Mouse (Mus musculus): ENCODE measurements at regions not wholly inside any gene's neighbourhood (a gene's known extent, or its start where the extent isn't known, plus 50 kb on each side); places are given as distances from the start of the nearest gene placed in this dataset.

DNA sequence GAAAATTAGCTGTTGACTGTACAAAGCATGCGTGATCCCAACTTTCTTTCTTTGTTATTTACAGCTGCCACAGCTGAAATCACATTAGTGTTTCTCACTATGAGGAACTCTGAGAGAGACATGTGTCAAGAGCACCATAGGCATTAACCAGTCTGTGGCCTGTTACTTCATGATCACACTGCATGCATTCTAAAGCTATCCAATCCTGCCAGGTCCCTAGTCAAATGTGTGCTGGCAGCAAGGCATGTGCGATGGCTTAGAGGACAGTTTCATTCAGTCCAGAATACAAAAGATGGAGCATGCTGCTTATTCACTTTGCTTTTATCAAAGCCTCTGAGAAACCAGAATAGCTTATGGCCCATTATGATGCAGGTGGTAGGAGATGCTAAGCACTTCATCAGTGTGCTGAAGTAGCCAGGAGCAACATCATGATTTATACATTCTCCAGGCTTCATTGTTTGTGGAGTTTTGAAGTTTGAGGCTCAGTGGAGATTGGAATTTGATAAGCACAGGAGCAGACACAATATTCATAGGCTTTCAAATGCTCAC, 882.9 kb upstream of the Lrrn3 start:
- no peaks in the 10 kb centered on the region for H3K9me3 ChIP-seq (replicated peaks)
- no peaks in the 10 kb centered on the region for H3K36me3 ChIP-seq
- H3K27me3 ChIP-seq (replicated peaks): no peaks in the 10 kb centered on the region
- no peak for ATAC-seq (ENCODE audit: low FRiP score)
- no peak overlapping the region for H3K27ac ChIP-seq (replicated peaks)
- H3K4me1 ChIP-seq: no peaks in the 10 kb centered on the region
- no peak overlapping the region for H3K4me3 ChIP-seq (replicated peaks)
- H3K9ac ChIP-seq (replicated peaks): no peak overlapping the region
- 76% methylated on average over 2 of the region's 2 CpGs for WGBS
- no peak overlapping the region for H3K4me2 ChIP-seq

DNA sequence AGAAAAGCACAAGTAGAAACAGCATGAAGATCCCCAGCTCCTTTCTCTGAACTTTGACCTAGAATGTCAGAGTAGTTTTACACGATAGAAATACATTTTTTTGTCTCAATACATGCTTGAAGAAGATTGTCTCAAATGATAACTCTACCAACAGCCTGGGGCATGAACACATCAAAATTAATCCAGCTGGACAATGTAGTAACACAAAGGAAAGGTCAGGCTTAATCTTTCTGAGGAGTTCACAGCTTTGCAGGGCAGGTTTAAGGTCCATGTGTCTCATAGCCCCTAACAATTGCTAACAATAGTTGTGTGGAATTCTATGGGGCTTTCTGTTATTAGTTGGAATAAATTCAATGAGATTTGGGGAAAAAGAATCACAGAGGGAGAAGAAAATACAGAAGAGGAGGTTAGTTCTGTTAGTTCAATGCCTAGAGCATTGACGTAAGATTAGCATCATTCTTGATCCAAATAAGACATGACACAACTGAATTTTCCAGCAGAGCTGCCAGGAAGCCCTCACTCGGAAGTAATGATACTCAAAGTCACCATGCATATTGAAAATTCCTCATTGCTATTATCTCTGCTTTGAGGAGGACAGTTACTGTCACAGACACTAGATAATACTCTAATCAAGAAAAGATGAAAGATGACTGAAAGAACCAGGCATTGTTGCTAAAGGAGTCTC, 852.9 kb upstream of the Lrrn3 start:
- no peak overlapping the region for H3K4me3 ChIP-seq (replicated peaks)
- WGBS: 87% methylated on average over 3 of the region's 3 CpGs
- no peaks in the 10 kb centered on the region for H3K9me3 ChIP-seq (replicated peaks)
- no peak overlapping the region for H3K4me2 ChIP-seq
- ATAC-seq (ENCODE audit: low FRiP score): no peak
- H3K27me3 ChIP-seq (replicated peaks): no peaks in the 10 kb centered on the region
- no peak overlapping the region for H3K9ac ChIP-seq (replicated peaks)
- no peaks in the 10 kb centered on the region for H3K4me1 ChIP-seq
- no peaks in the 10 kb centered on the region for H3K36me3 ChIP-seq
- H3K27ac ChIP-seq (replicated peaks): no peak overlapping the region

DNA sequence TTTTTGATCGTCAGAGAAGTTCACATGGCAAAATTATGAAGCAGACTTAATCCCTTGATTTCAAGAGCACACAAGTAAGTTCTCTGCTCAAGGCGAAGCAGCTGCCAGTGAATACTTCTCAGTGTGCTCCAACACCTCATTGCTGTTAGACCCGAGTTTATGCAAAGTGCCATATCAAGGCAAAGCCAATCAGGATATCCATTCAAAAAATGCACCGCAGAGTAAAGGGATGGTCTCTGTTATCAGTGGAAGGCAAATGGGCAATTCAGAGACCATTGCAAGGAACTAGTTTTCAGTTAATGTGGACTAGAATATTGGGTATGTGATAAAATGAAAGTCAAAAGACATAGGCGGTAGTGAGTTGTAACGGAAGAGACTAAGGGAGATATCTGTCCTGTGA, 820.2 kb upstream of the Lrrn3 start:
- Histone ChIP-seq H3K9ac (replicated peaks) (no peak overlapping the region), H3K27ac (replicated peaks) (no peak overlapping the region), H3K36me3 (no peaks in the 10 kb centered on the region), H3K27me3 (replicated peaks) (no peaks in the 10 kb centered on the region), H3K4me2 (no peak overlapping the region), H3K4me1 (no peaks in the 10 kb centered on the region), H3K4me3 (replicated peaks) (no peak overlapping the region), H3K9me3 (replicated peaks) (no peaks in the 10 kb centered on the region)
- 84% methylated on average over 6 of the region's 6 CpGs for WGBS
- ATAC-seq (ENCODE audit: low FRiP score): no peak

DNA sequence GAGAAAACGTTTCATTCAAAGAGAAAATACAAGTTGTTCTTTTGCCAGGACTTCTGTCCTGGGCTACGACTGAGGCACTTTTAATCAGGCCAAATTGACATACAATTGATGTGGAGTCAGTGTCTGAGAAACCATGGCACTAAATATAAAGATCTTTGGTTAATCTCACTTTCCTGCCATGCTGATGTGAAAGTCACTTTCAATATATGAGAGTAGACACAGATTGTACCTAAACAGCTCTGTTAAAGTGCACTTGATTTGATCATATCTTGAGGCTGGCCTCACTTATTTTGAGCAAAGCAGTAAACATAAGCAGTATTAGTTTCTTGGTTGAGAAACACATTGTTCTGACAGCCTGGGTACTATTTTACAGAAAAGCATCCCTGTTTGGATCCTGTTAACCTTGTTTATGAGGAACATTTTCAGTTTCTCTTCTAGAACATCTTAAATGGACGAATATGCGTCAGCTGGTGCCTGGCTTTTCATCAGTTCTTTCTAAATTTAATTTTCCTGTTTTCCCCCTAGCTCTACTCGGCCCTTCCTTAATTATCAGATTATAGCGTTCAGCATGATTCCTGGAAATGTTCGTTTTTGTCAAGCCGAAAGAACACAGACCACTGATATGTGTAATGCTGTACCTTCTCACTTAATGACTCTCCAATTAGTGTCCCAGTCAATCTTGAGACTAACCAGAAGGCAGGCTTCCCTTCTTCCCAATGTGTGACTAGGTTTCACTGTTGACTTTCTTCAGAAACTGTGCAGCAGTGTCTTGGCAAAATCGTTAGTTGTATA, 791.2 kb upstream of the Lrrn3 start:
- Histone ChIP-seq H3K36me3 (no peaks in the 10 kb centered on the region), H3K9ac (replicated peaks) (no peak overlapping the region), H3K4me1 (no peaks in the 10 kb centered on the region), H3K9me3 (replicated peaks) (no peaks in the 10 kb centered on the region), H3K27me3 (replicated peaks) (no peaks in the 10 kb centered on the region), H3K4me2 (no peak overlapping the region), H3K27ac (replicated peaks) (no peak overlapping the region), H3K4me3 (replicated peaks) (no peak overlapping the region)
- 83% methylated on average over 9 of the region's 9 CpGs for WGBS
- ATAC-seq (ENCODE audit: low FRiP score): no peak

DNA sequence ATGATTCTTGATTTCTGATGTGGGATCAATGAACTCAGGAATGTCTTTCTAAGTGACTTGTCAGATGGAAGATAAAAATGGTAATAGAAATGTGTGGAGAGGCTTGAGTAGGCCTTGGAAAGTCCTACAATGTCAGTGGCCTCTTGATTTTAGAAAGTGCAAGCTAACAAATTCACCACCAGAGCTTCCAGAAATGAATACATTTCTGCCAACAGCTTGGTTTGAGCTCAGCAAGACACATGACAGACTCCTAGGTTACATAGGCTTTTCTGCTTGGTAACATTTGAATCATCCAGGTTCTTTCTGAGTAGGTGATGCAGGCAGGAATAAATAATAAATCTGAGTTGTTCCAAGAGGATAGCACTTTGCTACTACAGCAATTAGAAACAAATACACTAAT, 764.2 kb upstream of the Lrrn3 start:
- H3K9ac ChIP-seq (replicated peaks): no peak overlapping the region
- no peaks in the 10 kb centered on the region for H3K4me1 ChIP-seq
- no peak overlapping the region for H3K4me3 ChIP-seq (replicated peaks)
- no peak for ATAC-seq (ENCODE audit: low FRiP score)
- H3K36me3 ChIP-seq: no peaks in the 10 kb centered on the region
- H3K27me3 ChIP-seq (replicated peaks): no peaks in the 10 kb centered on the region
- H3K9me3 ChIP-seq (replicated peaks): no peaks in the 10 kb centered on the region
- H3K27ac ChIP-seq (replicated peaks): no peak overlapping the region
- H3K4me2 ChIP-seq: no peak overlapping the region

DNA sequence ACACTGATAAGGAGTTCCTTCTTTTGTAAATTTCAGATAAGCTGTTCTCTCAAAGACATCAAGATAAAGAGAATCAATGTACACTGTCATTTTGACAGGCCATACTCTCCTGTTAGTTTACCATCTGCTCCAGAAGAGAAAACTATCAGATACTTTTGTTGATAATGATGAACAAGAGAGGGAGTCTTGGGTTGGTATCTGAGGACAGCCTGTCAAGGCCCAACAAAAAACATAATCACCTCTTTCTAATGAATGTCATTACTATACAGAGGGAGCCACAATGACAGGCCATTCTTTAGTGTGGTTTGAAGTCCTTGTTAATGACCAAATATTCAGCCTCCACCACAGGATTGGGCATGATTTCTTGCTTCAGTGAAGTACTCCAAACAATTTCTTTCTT, 743.0 kb upstream of the Lrrn3 start:
- no peak overlapping the region for H3K4me3 ChIP-seq (replicated peaks)
- H3K9ac ChIP-seq (replicated peaks): no peak overlapping the region
- H3K9me3 ChIP-seq (replicated peaks): no peaks in the 10 kb centered on the region
- no peaks in the 10 kb centered on the region for H3K27me3 ChIP-seq (replicated peaks)
- ATAC-seq (ENCODE audit: low FRiP score): no peak
- no peak overlapping the region for H3K4me2 ChIP-seq
- H3K27ac ChIP-seq (replicated peaks): no peak overlapping the region
- H3K4me1 ChIP-seq: no peaks in the 10 kb centered on the region
- no peaks in the 10 kb centered on the region for H3K36me3 ChIP-seq

DNA sequence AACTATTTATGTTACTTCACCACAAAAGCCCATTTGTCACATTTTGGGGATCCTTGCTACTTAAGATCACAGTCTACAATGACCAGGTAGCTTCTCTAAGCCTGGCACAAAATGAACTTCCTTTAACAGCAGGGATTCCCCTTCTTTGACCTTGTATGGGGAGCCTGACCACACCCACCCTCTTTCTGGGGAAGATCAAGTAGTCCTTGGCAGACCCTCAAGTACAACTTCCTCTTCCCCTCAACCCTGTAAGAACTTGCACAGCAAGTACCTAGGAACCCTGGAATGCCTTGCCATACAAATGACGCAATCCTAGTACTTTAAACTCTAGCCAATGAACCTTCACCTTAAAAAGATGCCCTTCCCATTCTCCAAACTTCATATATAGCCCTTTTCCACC, 695.4 kb upstream of the Lrrn3 start:
- Histone ChIP-seq H3K4me3 (replicated peaks) (no peak overlapping the region), H3K27me3 (replicated peaks) (no peaks in the 10 kb centered on the region), H3K9ac (replicated peaks) (no peak overlapping the region), H3K4me2 (no peak overlapping the region), H3K27ac (replicated peaks) (no peak overlapping the region), H3K9me3 (replicated peaks) (no peaks in the 10 kb centered on the region), H3K4me1 (no peaks in the 10 kb centered on the region), H3K36me3 (no peaks in the 10 kb centered on the region)
- no peak for ATAC-seq (ENCODE audit: low FRiP score)
- WGBS: 93% methylated on average over 1 of the region's 1 CpGs

DNA sequence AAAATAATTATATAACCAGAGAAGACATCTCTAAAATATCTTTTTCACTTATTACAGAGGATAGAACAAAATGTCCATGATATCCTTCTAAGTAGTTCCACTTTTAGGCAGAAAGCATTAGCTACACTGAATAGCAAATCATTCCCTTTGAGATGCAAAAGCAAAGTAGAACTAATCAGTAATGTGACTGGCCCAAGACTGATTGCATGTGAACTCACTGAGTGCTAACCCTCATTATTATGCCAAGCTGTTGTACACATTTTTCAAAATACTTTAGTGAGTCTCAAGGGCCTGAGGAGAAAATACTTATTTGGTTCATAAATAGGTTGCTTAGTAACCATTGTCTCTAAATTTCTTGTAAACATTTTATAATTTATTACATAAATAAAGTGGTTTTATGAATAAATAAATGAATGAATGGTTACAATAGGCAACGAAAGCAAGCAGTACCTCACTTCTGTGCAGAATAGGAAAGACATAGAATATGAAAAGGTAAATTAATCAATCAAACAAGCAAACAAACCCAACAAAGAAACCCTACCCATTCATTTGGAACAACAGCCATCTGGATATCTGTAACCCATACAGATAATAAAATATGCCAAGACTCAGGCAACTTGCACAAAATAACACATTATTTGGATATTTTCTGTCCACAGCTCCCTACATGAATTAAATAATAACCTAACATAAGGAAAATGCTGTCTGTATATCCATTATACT, 693.9 kb upstream of the Lrrn3 start:
- H3K4me2 ChIP-seq: no peak overlapping the region
- H3K4me1 ChIP-seq: no peaks in the 10 kb centered on the region
- WGBS: 28% methylated on average over 1 of the region's 1 CpGs
- no peaks in the 10 kb centered on the region for H3K36me3 ChIP-seq
- no peak overlapping the region for H3K27ac ChIP-seq (replicated peaks)
- H3K4me3 ChIP-seq (replicated peaks): no peak overlapping the region
- H3K9ac ChIP-seq (replicated peaks): no peak overlapping the region
- H3K27me3 ChIP-seq (replicated peaks): no peaks in the 10 kb centered on the region
- H3K9me3 ChIP-seq (replicated peaks): no peaks in the 10 kb centered on the region
- ATAC-seq (ENCODE audit: low FRiP score): no peak

DNA sequence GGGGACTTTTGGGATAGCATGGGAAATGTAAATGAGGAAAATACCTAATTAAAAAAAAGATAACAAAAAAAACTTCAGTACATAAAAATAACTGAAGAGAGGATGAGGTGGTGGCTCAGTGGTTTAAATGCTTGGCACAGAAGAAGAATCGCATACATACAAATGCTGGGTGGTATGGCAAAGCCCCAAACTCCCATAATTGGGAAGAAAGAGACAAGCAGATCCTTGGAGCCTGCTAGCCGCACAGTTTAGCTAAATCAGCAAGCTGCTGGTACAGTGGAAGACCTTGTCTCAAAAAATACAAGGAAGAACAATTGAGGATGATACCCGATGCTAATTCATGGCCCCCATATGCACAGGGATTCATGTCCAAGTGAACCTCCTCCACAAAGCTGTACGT, 661.7 kb upstream of the Lrrn3 start:
- H3K4me3 ChIP-seq (replicated peaks): no peak overlapping the region
- no peaks in the 10 kb centered on the region for H3K27me3 ChIP-seq (replicated peaks)
- no peaks in the 10 kb centered on the region for H3K36me3 ChIP-seq
- ATAC-seq (ENCODE audit: low FRiP score): no peak
- H3K9ac ChIP-seq (replicated peaks): no peak overlapping the region
- H3K27ac ChIP-seq (replicated peaks): no peak overlapping the region
- H3K4me1 ChIP-seq: no peaks in the 10 kb centered on the region
- no peak overlapping the region for H3K4me2 ChIP-seq
- H3K9me3 ChIP-seq (replicated peaks): no peaks in the 10 kb centered on the region
- 89% methylated on average over 4 of the region's 4 CpGs for WGBS

DNA sequence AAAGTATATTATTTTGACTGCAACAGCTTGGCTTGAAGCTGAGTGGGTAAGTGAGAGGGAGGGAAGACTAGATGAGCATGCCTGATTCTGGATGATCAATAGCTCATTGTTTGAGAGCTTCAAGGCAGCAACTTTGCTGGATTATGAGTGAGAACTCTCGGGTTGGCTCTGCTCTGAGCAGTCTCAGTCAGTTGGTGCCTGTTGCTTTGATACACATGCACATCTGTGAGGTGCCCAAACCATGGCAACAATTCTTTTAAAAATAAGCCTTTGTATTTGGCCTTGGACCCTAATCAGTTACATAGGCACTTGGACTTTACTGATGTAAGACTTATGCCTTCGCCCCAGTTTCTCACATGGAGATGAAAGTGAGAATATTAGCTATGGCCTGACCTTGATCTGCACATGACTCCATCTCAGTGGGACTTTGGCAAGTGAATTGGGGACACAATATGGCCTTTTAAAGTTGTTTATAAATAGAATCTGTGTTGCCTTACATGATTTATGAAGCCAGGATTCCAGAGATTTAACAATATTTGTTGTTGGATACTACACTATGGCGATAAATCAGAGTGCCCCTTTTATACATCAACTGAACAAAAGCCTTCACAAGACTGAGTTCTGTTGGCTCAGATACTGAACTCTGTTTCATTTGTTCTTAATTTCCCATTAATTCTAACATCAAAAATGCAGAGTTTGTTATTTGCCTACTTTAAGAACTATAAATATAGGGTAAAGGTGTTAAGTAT, 652.6 kb upstream of the Lrrn3 start:
- no peak overlapping the region for H3K27ac ChIP-seq (replicated peaks)
- no peak overlapping the region for H3K4me2 ChIP-seq
- ATAC-seq (ENCODE audit: low FRiP score): peak; percentile 55; the same call in 1 of the 2 replicates
- WGBS: 39% methylated on average over 3 of the region's 3 CpGs
- no peaks in the 10 kb centered on the region for H3K9me3 ChIP-seq (replicated peaks)
- no peaks in the 10 kb centered on the region for H3K27me3 ChIP-seq (replicated peaks)
- no peak overlapping the region for H3K4me3 ChIP-seq (replicated peaks)
- H3K9ac ChIP-seq (replicated peaks): no peak overlapping the region
- peaks cover 11% of the 10 kb centered on the region for H3K4me1 ChIP-seq
- no peaks in the 10 kb centered on the region for H3K36me3 ChIP-seq

DNA sequence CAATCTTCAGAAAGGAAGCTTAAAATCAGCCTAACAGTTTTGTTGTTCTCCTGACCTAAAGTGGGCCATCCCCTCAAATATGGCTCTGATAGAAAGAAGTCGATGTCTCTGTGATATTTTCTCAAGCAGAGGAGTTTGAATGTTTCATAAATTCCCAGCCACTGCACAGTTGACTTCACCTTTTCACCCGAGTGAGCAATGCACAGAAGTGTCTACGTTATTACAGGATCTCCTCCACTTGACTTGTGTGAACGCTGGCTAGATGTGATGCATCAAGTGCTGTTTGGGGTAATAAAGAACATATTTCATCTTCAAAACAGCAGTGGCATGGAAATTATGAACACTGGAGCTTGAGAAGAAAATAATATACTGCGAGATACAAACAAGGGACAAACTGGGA, 651.9 kb upstream of the Lrrn3 start:
- H3K9me3 ChIP-seq (replicated peaks): no peaks in the 10 kb centered on the region
- 29% methylated on average over 5 of the region's 5 CpGs for WGBS
- H3K27ac ChIP-seq (replicated peaks): no peak overlapping the region
- no peak overlapping the region for H3K4me2 ChIP-seq
- H3K36me3 ChIP-seq: no peaks in the 10 kb centered on the region
- no peak overlapping the region for H3K4me3 ChIP-seq (replicated peaks)
- H3K9ac ChIP-seq (replicated peaks): no peak overlapping the region
- no peaks in the 10 kb centered on the region for H3K27me3 ChIP-seq (replicated peaks)
- no peak for ATAC-seq (ENCODE audit: low FRiP score)
- H3K4me1 ChIP-seq: peaks cover 11% of the 10 kb centered on the region

Measured in neural tube, embryonic 15.5 days (tissue).